Mouse (Mus musculus): ENCODE data around the gene Ndufb11. TPM values are rescaled to one million over a fixed set of nuclear protein-coding genes. Genes with fewer than 3 reads are reported as not detected.
A peak's percentile ranks its signal among the peaks of the same experiment; 100 is the strongest.

Ndufb11 gene
- total RNA-seq (2021) = 100 to 1,000 TPM; 151 to 152 TPM
- long read RNA-seq, experiment 1, transcript Ndufb11-201 (3 exons, 908 nt) = major isoform, 90 of 91 reads
- long read RNA-seq, experiment 1, partial matches to known transcripts = 1 of 91 reads
- long read RNA-seq, experiment 1, other reads (novel, unspliced or antisense) = 0 of 91 reads
- long read RNA-seq, experiment 2, transcript Ndufb11-201 (3 exons, 908 nt) = major isoform, 154 of 158 reads
- long read RNA-seq, experiment 2, partial matches to known transcripts = 3 of 158 reads
- long read RNA-seq, experiment 2, other reads (novel, unspliced or antisense) = 1 of 158 reads

DNA sequence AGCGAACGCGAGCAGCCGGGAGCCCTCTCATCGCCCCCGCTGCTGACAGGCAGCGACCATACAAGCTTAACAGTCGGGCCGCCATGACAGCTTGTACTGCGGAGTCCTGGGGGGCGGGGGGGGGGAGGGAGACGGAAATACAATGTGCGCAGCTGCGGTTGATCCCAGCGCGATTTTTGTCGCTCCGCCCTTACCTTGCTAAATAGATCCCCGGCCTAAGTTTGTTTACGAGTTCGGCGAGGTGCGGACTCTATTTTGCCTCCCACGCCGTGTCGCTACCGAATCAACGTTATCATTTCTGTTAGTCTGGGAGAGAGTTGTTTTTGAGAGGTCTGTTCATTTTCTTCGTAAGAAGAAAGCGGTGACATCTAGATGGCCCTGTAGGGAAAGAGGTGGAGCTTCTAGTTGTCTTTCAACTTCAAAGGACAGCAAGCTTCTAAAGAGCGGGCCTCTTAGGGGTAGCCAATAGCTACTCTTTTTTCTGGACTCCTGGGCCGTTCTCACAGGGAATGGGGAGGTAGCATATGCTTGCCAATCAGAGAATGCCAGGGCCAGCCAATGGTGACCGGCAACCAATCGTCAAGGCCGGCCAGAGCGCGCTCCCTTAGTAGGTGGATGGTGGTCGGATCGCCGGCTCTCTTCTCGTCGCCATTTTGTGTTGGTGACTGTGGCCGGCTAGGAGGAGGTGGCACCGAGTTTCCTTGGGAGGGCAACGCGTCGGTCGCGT is at the start of gene Ndufb11, which contains the start of gene Rbm10:
TSS of gene Ndufb11 (minus strand) at position 444 of the 727 bp plus-strand sequence.
TSS of gene Rbm10 (plus strand) at position 328 of the 727 bp plus-strand sequence.
- Histone ChIP-seq H3K4me3 (peak within 1 kb of the TSS; percentile 69), H3K27ac (peak within 1 kb of the TSS; percentile 95)
- DNase-seq (ENCODE audit: low spot score in 2 of 2) = peak; percentile 68 to 86
- TF ChIP-seq CTCF (conservative IDR thresholded peaks at IDR 0.05) = no peak

- H3K4me3 ChIP-seq = peak overlapping the region; percentile 75
- DNase-seq (ENCODE audit: low spot score in 2 of 2) = peak in 1 of 2 experiments; percentile 12
- TF ChIP-seq CTCF (conservative IDR thresholded peaks at IDR 0.05) = no peak
- peak overlapping the region; percentile 94 for H3K27ac ChIP-seq
These were observed 46.0 kb upstream of the Ndufb11 start for GRCm38 (mm10) chrX:20663444-20663790.

- peak; percentile 80 for TF ChIP-seq CTCF (conservative IDR thresholded peaks at IDR 0.05)
- Histone ChIP-seq H3K27ac (peak overlapping the region; percentile 94), H3K4me3 (peak overlapping the region; percentile 75)
- peak; percentile 80 to 87 for DNase-seq (ENCODE audit: low spot score in 2 of 2)
These were observed 45.5 kb upstream of the Ndufb11 start for GRCm38 (mm10) chrX:20662716-20663443.

DNA sequence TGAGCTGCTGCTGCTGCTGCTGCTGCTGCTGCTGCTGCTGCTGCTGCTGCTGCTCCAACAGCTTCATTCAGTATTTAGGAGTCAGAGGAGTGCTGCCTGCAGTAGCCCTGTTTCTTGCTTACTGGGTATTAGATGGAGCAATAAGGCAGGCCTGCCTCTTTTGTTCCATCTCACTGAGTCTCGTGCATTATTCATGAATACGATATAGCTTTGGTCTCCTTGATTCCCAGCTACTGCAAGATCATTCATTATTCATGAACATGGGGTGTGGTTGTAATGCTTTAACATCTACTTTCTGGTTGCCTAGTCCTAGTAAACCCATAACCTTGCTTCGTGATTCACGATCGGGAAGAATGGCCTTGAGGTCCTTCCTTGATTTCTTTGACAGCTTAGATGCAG is 44.9 kb upstream of the Ndufb11 start:
- H3K4me3 ChIP-seq = no peak overlapping the region
- DNase-seq (ENCODE audit: low spot score in 2 of 2) = no peak
- TF ChIP-seq CTCF (conservative IDR thresholded peaks at IDR 0.05) = no peak
- H3K27ac ChIP-seq = no peak overlapping the region

GRCm38 (mm10) chrX:20658891-20659406 is 41.5 kb upstream of the Ndufb11 start:
- Histone ChIP-seq H3K27ac (no peak overlapping the region), H3K4me3 (peak overlapping the region; percentile 64)
- no peak for DNase-seq (ENCODE audit: low spot score in 2 of 2)
- no peak for TF ChIP-seq CTCF (conservative IDR thresholded peaks at IDR 0.05)

DNA sequence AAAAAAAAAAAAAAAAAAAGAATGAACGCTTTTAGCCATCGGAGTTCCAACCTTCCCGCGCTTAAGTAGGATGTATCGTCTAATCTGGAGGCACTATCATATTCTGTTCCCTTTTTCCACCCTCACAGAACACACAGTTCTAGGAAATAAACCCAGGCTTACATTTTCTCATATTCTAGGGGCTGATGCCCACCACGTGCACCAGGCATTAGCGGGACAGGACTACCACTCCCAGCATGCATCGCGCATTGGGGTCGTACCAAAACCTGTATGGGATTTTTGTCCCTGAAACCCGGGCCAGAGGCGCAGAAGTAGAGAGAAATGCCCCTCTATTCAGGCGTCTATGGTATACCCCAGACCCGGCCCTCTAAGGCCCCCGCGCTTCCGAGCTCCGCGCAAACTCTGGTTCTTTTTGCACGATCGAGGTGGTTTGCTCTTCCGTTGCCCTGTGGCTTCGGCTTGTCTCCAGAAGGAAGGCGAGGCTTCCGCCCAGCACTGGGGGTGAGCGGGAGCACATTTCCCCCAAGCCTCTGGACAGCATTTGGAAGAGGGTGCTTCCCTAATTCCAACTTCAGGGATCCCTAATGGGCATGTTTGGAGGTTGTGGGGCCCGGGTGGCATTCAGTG is 40.7 kb upstream of the Ndufb11 start, which contains the start of gene Uba1:
TSS of gene Uba1 (plus strand) at position 301 of the 627 bp plus-strand sequence.
- DNase-seq (ENCODE audit: low spot score in 2 of 2) = peak; percentile 78 to 87
- TF ChIP-seq CTCF (conservative IDR thresholded peaks at IDR 0.05) = no peak
- Histone ChIP-seq H3K27ac (peak within 1 kb of the TSS; percentile 72; the same call in 1 of the 2 replicates), H3K4me3 (peak within 1 kb of the TSS; percentile 64)

- Histone ChIP-seq H3K27ac (no peak overlapping the region; the same call in 1 of the 2 replicates), H3K4me3 (peak overlapping the region; percentile 64)
- DNase-seq (ENCODE audit: low spot score in 2 of 2) = no peak
- TF ChIP-seq CTCF (conservative IDR thresholded peaks at IDR 0.05) = no peak
These were observed 40.2 kb upstream of the Ndufb11 start for GRCm38 (mm10) chrX:20657593-20657992.

DNA sequence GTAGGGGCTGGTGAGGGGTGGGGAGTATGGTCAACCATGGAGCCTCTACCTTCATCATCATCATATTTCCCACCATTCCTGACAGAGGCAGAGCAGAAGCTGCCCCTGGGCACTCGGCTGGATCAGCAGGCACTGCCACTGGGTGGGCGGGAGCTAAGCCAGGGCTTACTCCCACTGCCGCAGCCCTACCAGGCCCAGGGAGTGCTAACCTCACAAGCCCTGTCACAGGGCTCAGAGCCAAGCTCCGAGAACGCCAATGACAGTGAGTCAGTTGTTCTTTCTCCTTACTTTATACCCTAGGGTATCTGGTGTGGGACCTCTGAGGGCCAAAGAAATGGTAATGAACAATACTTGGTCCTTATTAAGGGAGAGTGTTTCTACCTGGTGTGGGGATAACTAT is 27.4 kb upstream of the Ndufb11 start:
- no peak for DNase-seq (ENCODE audit: low spot score in 2 of 2)
- H3K4me3 ChIP-seq = no peak overlapping the region
- H3K27ac ChIP-seq = no peak overlapping the region
- TF ChIP-seq CTCF (conservative IDR thresholded peaks at IDR 0.05) = no peak

DNA sequence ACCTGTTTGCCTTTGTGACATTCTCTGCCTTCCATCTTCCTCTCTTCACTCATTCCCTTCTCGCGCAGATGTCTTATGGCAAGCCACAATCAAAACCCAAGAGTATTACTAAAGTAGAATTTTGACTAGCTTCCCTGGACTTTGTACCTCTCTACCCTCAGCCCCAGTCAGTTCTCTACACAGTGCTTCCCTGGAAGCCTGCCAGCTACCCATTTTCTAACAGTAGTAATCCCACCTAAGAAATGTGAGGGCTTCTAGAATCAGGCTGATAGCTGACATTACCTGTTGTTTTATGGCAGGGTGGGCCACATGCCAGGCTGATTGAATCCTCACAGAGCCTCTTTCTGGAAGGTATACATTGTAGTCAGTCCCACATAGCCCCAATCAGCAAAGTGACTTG is 20.7 kb upstream of the Ndufb11 start:
- DNase-seq (ENCODE audit: low spot score in 2 of 2) = no peak
- Histone ChIP-seq H3K27ac (no peak overlapping the region), H3K4me3 (no peak overlapping the region)
- TF ChIP-seq CTCF (conservative IDR thresholded peaks at IDR 0.05) = no peak

GRCm38 (mm10) chrX:20617903-20618399 is 532 bp upstream of the Ndufb11 start:
- H3K27ac ChIP-seq = peak overlapping the region; percentile 95
- no peak for TF ChIP-seq CTCF (conservative IDR thresholded peaks at IDR 0.05)
- peak in 1 of 2 experiments; percentile 39 for DNase-seq (ENCODE audit: low spot score in 2 of 2)
- peak overlapping the region; percentile 69 for H3K4me3 ChIP-seq

DNA sequence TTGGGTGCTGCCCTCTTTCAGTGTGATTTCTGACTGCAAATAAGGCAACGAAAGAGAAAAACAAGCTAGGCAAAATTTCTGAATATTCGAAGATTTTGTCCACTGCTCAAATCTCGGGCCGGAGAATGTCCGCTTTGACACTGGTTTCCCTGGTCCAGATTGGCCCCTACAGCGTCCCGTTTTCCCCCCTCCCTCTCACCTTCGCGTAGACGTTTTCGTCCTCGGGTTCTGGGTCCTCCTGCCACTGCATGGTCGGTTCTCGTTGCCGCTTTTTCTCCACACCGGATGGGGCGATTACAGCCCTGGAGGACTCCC is 601 bp downstream of the Ndufb11 start:
- no peak for TF ChIP-seq CTCF (conservative IDR thresholded peaks at IDR 0.05)
- H3K27ac ChIP-seq = peak overlapping the region; percentile 95
- peak in 1 of 2 experiments; percentile 13 for DNase-seq (ENCODE audit: low spot score in 2 of 2)
- H3K4me3 ChIP-seq = peak overlapping the region; percentile 69

GRCm38 (mm10) chrX:20608500-20608899 is 8.9 kb downstream of the Ndufb11 start:
- H3K27ac ChIP-seq = no peak overlapping the region
- no peak for TF ChIP-seq CTCF (conservative IDR thresholded peaks at IDR 0.05)
- H3K4me3 ChIP-seq = no peak overlapping the region
- DNase-seq (ENCODE audit: low spot score in 2 of 2) = no peak
